Mouse (Mus musculus) intestine, postnatal 0 days (tissue): ENCODE results near the gene Dcaf4. TPM values are rescaled to one million over a fixed set of nuclear protein-coding genes. Genes with fewer than 3 reads are reported as not detected.

Source experiments
- ATAC-seq: fragments of 200-750 bp; cut with Nextera tagmentation; 2 replicates; pipeline ENCODE4 v1.8.0; 2017; ENCODE audit warnings: mild to moderate bottlenecking, moderate TSS enrichment, moderate library complexity
- H3K27ac ChIP-seq: fragments of 300-500 bp; sonication (generic); 2 replicates; pipeline ENCODE4 v1.5.1; 2014; ENCODE audit warnings: mild to moderate bottlenecking, low read depth, low read length, moderate library complexity
- H3K27me3 ChIP-seq: fragments of 300-500 bp; sonication (generic); replicated peaks from 2 replicates; pipeline ENCODE4 v1.6.1; 2014; ENCODE audit warnings: low read length, mixed read lengths; ENCODE audit not compliant: control insufficient read depth, insufficient read depth
- H3K36me3 ChIP-seq: fragments of 300-500 bp; sonication (generic); 2 replicates; pipeline ENCODE4 v1.6.1; 2014; ENCODE audit warnings: mild to moderate bottlenecking, moderate library complexity; ENCODE audit not compliant: control insufficient read depth, insufficient read depth
- H3K4me1 ChIP-seq: fragments of 300-500 bp; sonication (generic); replicated peaks from 2 replicates; pipeline ENCODE4 v1.6.1; 2014; ENCODE audit warnings: antibody characterized with exemption, low read length, mixed read lengths; ENCODE audit not compliant: control insufficient read depth, insufficient read depth
- H3K4me2 ChIP-seq: fragments of 300-500 bp; sonication (generic); replicated peaks from 2 replicates; pipeline ENCODE4 v1.6.1; 2014; ENCODE audit warnings: low read depth, mild to moderate bottlenecking, moderate library complexity
- H3K4me3 ChIP-seq: fragments of 300-500 bp; sonication (generic); 2 replicates; pipeline ENCODE4 v1.5.1; 2014; ENCODE audit warnings: low read depth, low read length
- H3K9ac ChIP-seq: fragments of 300-500 bp; sonication (generic); 2 replicates; pipeline ENCODE4 v1.6.1; 2014; ENCODE audit warnings: mild to moderate bottlenecking, low read depth, low read length
- H3K9me3 ChIP-seq: fragments of 300-500 bp; sonication (generic); 2 replicates; pipeline ENCODE4 v1.6.1; 2016; ENCODE audit warnings: mixed run types; ENCODE audit not compliant: control insufficient read depth
- CTCF ChIP-seq: sonication (generic); IDR thresholded peaks from 2 replicates; pipeline ENCODE4 v1.5.1; 2016; ENCODE audit warnings: low read depth, mild to moderate bottlenecking, control low read depth, antibody characterized with exemption, moderate library complexity
- WGBS: fragments of 180-500 bp; shearing (Covaris S2); extraction: QIAGEN DNeasy Blood & Tissue Kit; methylation state at CpG from one replicate; pipeline ENCODE4 v1.1.7; 2014; 5-methylcytosine and 5-hydroxymethylcytosine counted together
- polyA plus RNA-seq: library from polyadenylated mRNA; unstranded; fragments of >200 nt; fragmentation: Nextera tagmentation; extraction: Ambion mirVana; gene quantifications from 2 replicates; pipeline ENCODE4 v1.2.1, GENCODE M21; 2015

Gene Dcaf4
- polyA plus RNA-seq, 1 experiment from 2014 or later: 7.4 TPM

DNA sequence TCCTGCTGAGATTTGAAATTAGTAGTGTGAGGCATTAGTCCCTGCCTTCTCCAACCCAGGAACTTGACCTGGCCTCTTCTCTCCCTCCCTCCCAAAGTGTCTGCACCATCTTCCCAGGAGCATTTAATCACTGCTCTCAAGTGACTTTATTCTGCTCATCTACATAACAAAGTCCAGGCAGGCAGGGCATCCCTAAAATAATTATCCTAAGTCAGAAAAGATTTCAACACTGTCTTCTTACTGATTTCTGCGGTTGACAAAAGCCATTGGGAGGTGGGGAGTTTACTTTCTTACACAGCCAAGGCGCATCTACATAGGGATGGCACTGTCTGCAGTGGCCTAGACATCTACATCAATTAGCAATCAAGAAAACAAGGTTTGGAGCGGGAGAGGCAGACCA is 49.6 kb downstream of the Dcaf4 start:
- Histone ChIP-seq H3K4me3 (no peak overlapping the region), H3K4me1 (no peaks in the 10 kb centered on the region), H3K9me3 (no peaks in the 10 kb centered on the region), H3K4me2 (no peak overlapping the region), H3K36me3 (peaks cover 66% of the 10 kb centered on the region), H3K9ac (no peak overlapping the region), H3K27ac (no peak overlapping the region), H3K27me3 (no peaks in the 10 kb centered on the region)
- WGBS: 88% methylated on average over 3 of the region's 3 CpGs
- TF ChIP-seq CTCF: no peak
- ATAC-seq: no peak

GRCm38 (mm10) chr12:83572717-83573116 is 52.5 kb downstream of the Dcaf4 start:
- 67% methylated on average over 5 of the region's 5 CpGs for WGBS
- no peaks in the 10 kb centered on the region for H3K27me3 ChIP-seq
- peaks cover 47% of the 10 kb centered on the region for H3K36me3 ChIP-seq
- H3K4me2 ChIP-seq: no peak overlapping the region
- H3K9me3 ChIP-seq: no peaks in the 10 kb centered on the region
- H3K4me3 ChIP-seq: no peak overlapping the region
- no peak for ATAC-seq
- H3K27ac ChIP-seq: no peak overlapping the region; the same call in 1 of the 2 replicates
- no peaks in the 10 kb centered on the region for H3K4me1 ChIP-seq
- H3K9ac ChIP-seq: no peak overlapping the region
- no peak for TF ChIP-seq CTCF

- Histone ChIP-seq H3K9me3 (no peaks in the 10 kb centered on the region), H3K27me3 (no peaks in the 10 kb centered on the region), H3K4me3 (no peak overlapping the region), H3K4me1 (0 out of 2 replicates have a peak, but pooled peaks cover 9% of the 10 kb centered on the region), H3K36me3 (peaks cover 27% of the 10 kb centered on the region), H3K9ac (no peak overlapping the region), H3K4me2 (no peak overlapping the region), H3K27ac (peak overlapping the region; percentile 50; the same call in 1 of the 2 replicates)
- ATAC-seq: no peak
- 91% methylated on average over 5 of the region's 5 CpGs for WGBS
- TF ChIP-seq CTCF: no peak
Observed at GRCm38 (mm10) chr12:83577445-83577844, 57.2 kb downstream of the Dcaf4 start.

- H3K4me1 ChIP-seq: 0 out of 2 replicates have a peak, but pooled peaks cover 9% of the 10 kb centered on the region
- no peak for TF ChIP-seq CTCF
- 79% methylated on average over 2 of the region's 2 CpGs for WGBS
- no peaks in the 10 kb centered on the region for H3K9me3 ChIP-seq
- H3K36me3 ChIP-seq: peaks cover 18% of the 10 kb centered on the region
- H3K9ac ChIP-seq: no peak overlapping the region
- H3K27me3 ChIP-seq: no peaks in the 10 kb centered on the region
- no peak for ATAC-seq
- H3K4me2 ChIP-seq: no peak overlapping the region
- H3K4me3 ChIP-seq: no peak overlapping the region
- H3K27ac ChIP-seq: peak overlapping the region; percentile 91; the same call in 1 of the 2 replicates
Observed at GRCm38 (mm10) chr12:83578356-83578755, 58.1 kb downstream of the Dcaf4 start.

- Histone ChIP-seq H3K27ac (peak overlapping the region; percentile 91), H3K27me3 (no peaks in the 10 kb centered on the region), H3K4me2 (peak overlapping the region; percentile 47), H3K4me1 (0 out of 2 replicates have a peak, but pooled peaks cover 9% of the 10 kb centered on the region), H3K4me3 (no peak overlapping the region), H3K9me3 (no peaks in the 10 kb centered on the region), H3K36me3 (peaks cover 19% of the 10 kb centered on the region; the same call in 1 of the 2 replicates), H3K9ac (peak overlapping the region; percentile 22; the same call in 1 of the 2 replicates)
- no peak; the same call in 1 of the 2 replicates for TF ChIP-seq CTCF
- peak; percentile 95 for ATAC-seq
- WGBS: 20% methylated on average over 3 of the region's 3 CpGs
Observed at GRCm38 (mm10) chr12:83578896-83579569, 58.8 kb downstream of the Dcaf4 start.

GRCm38 (mm10) chr12:83580283-83580682 is 60.0 kb downstream of the Dcaf4 start:
- 41% methylated on average over 3 of the region's 3 CpGs for WGBS
- H3K4me3 ChIP-seq: no peak overlapping the region
- no peak overlapping the region for H3K9ac ChIP-seq
- no peaks in the 10 kb centered on the region for H3K9me3 ChIP-seq
- H3K27ac ChIP-seq: peak overlapping the region; percentile 91
- peak; percentile 80 for ATAC-seq
- no peak for TF ChIP-seq CTCF
- H3K36me3 ChIP-seq: peaks cover 12% of the 10 kb centered on the region; the same call in 1 of the 2 replicates
- H3K4me2 ChIP-seq: peak overlapping the region; percentile 47; the same call in 1 of the 2 replicates
- H3K4me1 ChIP-seq: 0 out of 2 replicates have a peak, but pooled peaks cover 9% of the 10 kb centered on the region
- H3K27me3 ChIP-seq: no peaks in the 10 kb centered on the region
